ENCODE assay signal across 21 mouse cellular contexts in the genomic region with DNA sequence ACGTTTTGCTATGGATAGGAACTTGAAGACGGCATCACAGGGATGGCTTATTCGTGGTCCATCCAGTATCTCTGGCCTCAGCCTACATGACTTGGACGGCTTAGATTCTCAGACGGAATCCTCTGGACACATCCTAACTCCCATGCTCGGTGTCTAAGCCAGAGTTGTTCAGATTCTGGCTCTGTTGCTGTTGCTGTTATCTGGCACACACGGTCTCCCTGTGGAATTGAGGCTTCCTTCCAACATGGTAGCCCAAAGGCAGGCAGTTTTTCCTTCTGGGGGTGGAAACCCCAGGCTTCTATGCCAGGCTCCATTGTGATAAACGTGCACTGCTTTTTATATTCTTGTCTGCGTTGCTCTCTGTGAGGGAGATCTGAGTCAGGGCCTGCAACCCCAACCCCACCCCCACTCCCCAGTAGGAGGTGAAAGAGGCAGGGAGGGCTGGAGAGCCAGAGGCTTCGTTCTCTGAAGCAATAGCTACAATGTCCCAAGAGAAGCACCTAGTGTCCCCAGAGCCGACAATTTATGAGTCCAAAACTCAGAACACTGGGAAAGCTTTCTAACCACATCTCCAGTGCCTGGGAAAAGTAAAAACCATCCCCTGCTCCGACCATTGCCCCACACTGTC. TPM values are rescaled to one million over a fixed set of nuclear protein-coding genes. Genes with fewer than 3 reads are reported as not detected.
DNase-seq lines count a peak whose midpoint lies in the region; ATAC-seq lines count a peak whose summit lies in the region.
"Had no signal": no experiment of that assay in that cellular context is flagged by ENCODE, and none has a peak within 500 bp of the region (broad histone marks: within the 10 kb centered on the region; RNA-seq: fewer than 3 reads in every experiment).

No protein-coding gene starts in this region.

- WGBS in limb, embryonic 12.5 days = 66% methylated on average over 12 of the region's 12 CpGs
- WGBS in limb, embryonic 10.5 days = 76% methylated on average over 12 of the region's 12 CpGs

- H3K4me3 ChIP-seq in limb, embryonic 12.5 days (replicated peaks) = no peak overlapping the region
- no peak overlapping the region for H3K4me3 ChIP-seq in limb, embryonic 10.5 days
- H3K4me3 ChIP-seq: forebrain, embryonic 13.5 days; heart, embryonic 15.5 days; hindbrain, embryonic 12.5 days; midbrain, embryonic 15.5 days; neural tube, embryonic 13.5 days had no signal

- peaks cover 38% of the 10 kb centered on the region for H3K4me1 ChIP-seq in limb, embryonic 12.5 days (replicated peaks)
- H3K4me1 ChIP-seq in limb, embryonic 10.5 days = peaks cover 35% of the 10 kb centered on the region
- H3K4me1 ChIP-seq: forebrain, embryonic 13.5 days; hindbrain, embryonic 12.5 days; midbrain, embryonic 15.5 days; neural tube, embryonic 13.5 days had no signal

- ATAC-seq in limb, embryonic 12.5 days (ENCODE audit: insufficient number of reproducible peaks, insufficient read depth, low FRiP score, low TSS enrichment, low read depth) = no peak
- ATAC-seq: forebrain, embryonic 13.5 days; midbrain, embryonic 15.5 days had no signal

- peaks cover 7% of the 10 kb centered on the region for H3K27me3 ChIP-seq in limb, embryonic 12.5 days
- H3K27me3 ChIP-seq in limb, embryonic 10.5 days (ENCODE audit: low read depth, poor library complexity, severe bottlenecking) = peaks cover 10% of the 10 kb centered on the region; the same call in 1 of the 2 replicates
- H3K27me3 ChIP-seq: forebrain, embryonic 13.5 days; midbrain, embryonic 15.5 days had no signal

- H3K27ac ChIP-seq in limb, embryonic 12.5 days = 0 out of 2 replicates have a peak overlapping the region, but pooled peaks have one; percentile 17
- H3K27ac ChIP-seq in limb, embryonic 10.5 days = no peak overlapping the region
- H3K27ac ChIP-seq: forebrain, embryonic 13.5 days; heart, embryonic 15.5 days; hindbrain, embryonic 12.5 days; macrophage; midbrain, embryonic 15.5 days; neural tube, embryonic 13.5 days had no signal

- H3K4me2 ChIP-seq in limb, embryonic 12.5 days = no peak overlapping the region
- H3K4me2 ChIP-seq: forebrain, embryonic 13.5 days; heart, embryonic 15.5 days; hindbrain, embryonic 12.5 days; midbrain, embryonic 15.5 days; neural tube, embryonic 13.5 days had no signal

- no peaks in the 10 kb centered on the region for H3K9me3 ChIP-seq in limb, embryonic 12.5 days
- no peaks in the 10 kb centered on the region for H3K9me3 ChIP-seq in limb, embryonic 10.5 days (replicated peaks)
- H3K9me3 ChIP-seq: forebrain, embryonic 13.5 days; heart, embryonic 15.5 days; hindbrain, embryonic 12.5 days; midbrain, embryonic 15.5 days; neural tube, embryonic 13.5 days had no signal

- peak; percentile 93 for DNase-seq in heart, adult 11 months
- no peak for DNase-seq in heart, adult 8-10 months (ENCODE audit: low spot score)
- no peak for DNase-seq in limb, embryonic 10.5 days (ENCODE audit: low spot score)
- DNase-seq in R1 (ENCODE audit: low read depth, low spot score) = peak; percentile 63
- no peak for DNase-seq in left cerebral cortex, adult 18-20 months (ENCODE audit: low spot score in 2 of 2)
- no peak for DNase-seq in layer of hippocampus, postnatal 25 days (ENCODE audit: extremely low spot score in 1 of 2, low spot score in 1 of 2)
- DNase-seq: adrenal gland, postnatal 36 days; cerebellum, adult 9-10 months; gastrocnemius, postnatal 36 days; left cerebral cortex, postnatal 4 days; right cerebral cortex, adult 18-20 months; right cerebral cortex, postnatal 4 days; thymus, postnatal 14 days had no signal

- H3K36me3 ChIP-seq in limb, embryonic 12.5 days = no peaks in the 10 kb centered on the region
- no peaks in the 10 kb centered on the region for H3K36me3 ChIP-seq in limb, embryonic 10.5 days
- H3K36me3 ChIP-seq: heart, embryonic 15.5 days; hindbrain, embryonic 12.5 days; midbrain, embryonic 15.5 days; neural tube, embryonic 13.5 days had no signal

- H3K9ac ChIP-seq in limb, embryonic 12.5 days (replicated peaks) = no peak overlapping the region
- H3K9ac ChIP-seq: forebrain, embryonic 13.5 days; heart, embryonic 15.5 days; hindbrain, embryonic 12.5 days; midbrain, embryonic 15.5 days; neural tube, embryonic 13.5 days had no signal

RNA-seq across cellular contexts. Expression of gene Slc30a1, which starts 23.4 kb away (rescaled TPM):
- 10 to 100 TPM; 16.2 to 19.5 (median 16.6) TPM for total RNA-seq in heart, adult 8-10 months (2022)
- polyA plus RNA-seq in limb, embryonic 12.5 days (2016; fragmentation: Nextera tagmentation; extraction: Ambion mirVana) = 2.8 and 3.4 TPM in 2 replicates
- polyA plus RNA-seq in limb, embryonic 10.5 days (2016; fragmentation: Nextera tagmentation; extraction: Ambion mirVana) = 1.5 and 2.1 TPM in 2 replicates
- total RNA-seq in left cerebral cortex, adult 18-20 months (2021) = 10 to 100 TPM; 28.7 to 35.9 TPM
- total RNA-seq in layer of hippocampus, postnatal 25 days (2021) = 10 to 100 TPM; 34.5 to 35.5 TPM

RNA-seq across cellular contexts. Expression of gene Rd3, which starts 47.2 kb away (rescaled TPM):
- total RNA-seq in heart, adult 8-10 months (2022) = under 1 TPM; 0.06 to 0.14 (median 0.12) TPM
- polyA plus RNA-seq in limb, embryonic 12.5 days (2016; fragmentation: Nextera tagmentation; extraction: Ambion mirVana) = 0.12 and 0.49 TPM in 2 replicates
- 0.06 TPM in 1 of 2 replicates, not detected in the other for polyA plus RNA-seq in limb, embryonic 10.5 days (2016; fragmentation: Nextera tagmentation; extraction: Ambion mirVana)
- total RNA-seq in left cerebral cortex, adult 18-20 months (2021) = under 1 TPM; 0.14 to 0.37 TPM
- under 1 TPM; 0.28 to 0.34 TPM for total RNA-seq in layer of hippocampus, postnatal 25 days (2021)
- polyA plus RNA-seq: C2C12 had no signal

Comparison
In these comparisons a context has a peak if more than half of its experiments do, and no peak if none do; other contexts are left out.
1. DNase-seq: peak in heart, adult 11 months (single experiment) and R1 (single experiment); none in heart, adult 8-10 months (single experiment), limb, embryonic 10.5 days (single experiment), left cerebral cortex, adult 18-20 months (0 of 2) and layer of hippocampus, postnatal 25 days (0 of 2).